Mouse (Mus musculus) lung, postnatal 14 days (tissue): ENCODE data around the gene Mamld1.
A peak's percentile ranks its signal among the peaks of the same experiment; 100 is the strongest.
"Not testable (repeated sequence)": the region's sequence is repeated elsewhere in the genome, so short reads cannot be mapped to it uniquely, and the experiment has no call there.

Source experiments
- DNase-seq: peaks from one replicate; pipeline ENCODE4 v3.0.0; 2021

The Mamld1 gene

DNA sequence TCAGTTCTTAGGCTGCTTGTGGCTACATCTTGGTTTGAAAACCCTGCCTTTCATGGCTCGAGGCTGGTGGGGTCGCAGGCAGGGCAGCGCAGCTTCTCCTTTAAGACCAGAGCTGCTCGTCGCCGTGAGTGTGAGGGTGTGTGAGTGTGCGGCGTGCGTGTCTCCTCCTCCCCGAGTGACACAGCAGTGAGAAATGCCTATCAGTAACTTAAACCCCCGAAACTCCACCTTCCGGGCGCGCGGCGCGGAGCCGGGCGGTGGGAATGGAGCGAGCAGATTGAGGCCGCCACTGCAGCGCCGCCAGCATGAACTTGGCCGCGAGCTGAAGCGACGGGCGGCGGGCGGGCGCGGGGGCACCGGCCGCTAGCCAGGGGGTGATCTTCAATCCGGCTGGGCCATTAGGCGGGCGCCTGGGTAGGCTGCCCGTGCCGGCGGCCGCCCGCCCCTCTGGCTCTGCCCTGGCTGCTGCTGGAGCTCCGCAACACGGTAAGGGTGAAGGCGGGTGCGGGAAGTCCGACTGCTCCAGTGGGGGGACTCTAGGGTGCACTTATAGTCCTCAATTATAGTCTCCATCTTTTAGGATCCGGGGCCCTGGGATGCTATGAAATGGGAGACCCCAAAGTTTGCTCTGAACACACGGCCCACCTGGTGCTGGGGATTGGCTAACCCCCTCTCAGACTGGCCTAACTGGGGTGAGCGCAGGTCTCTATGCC lies at the start of gene Mamld1:
Gene Mamld1, plus strand, starts transcription at position 393 of the 713 bp plus-strand sequence.
- DNase-seq = peak; percentile 69

DNA sequence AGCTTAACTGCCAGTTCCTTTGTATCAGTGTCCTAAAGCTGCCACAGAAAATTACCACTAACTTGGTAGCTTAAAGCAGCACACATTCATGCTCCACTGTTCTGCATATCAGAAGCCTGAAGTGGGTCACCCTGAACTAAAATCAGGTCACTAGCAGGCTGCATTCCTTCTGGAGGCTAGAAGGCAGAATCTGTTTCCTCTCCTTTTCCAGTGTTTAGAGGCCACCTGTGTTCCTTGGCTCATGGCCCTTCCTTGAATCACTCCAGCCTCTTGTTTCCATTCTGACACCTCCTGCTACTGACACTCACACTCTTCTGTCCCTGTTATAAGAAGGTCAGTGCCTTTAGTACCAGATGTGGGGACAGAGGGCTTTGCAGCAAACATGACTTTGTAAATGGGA lies 25.3 kb upstream of the Mamld1 start:
- DNase-seq = no peak

DNA sequence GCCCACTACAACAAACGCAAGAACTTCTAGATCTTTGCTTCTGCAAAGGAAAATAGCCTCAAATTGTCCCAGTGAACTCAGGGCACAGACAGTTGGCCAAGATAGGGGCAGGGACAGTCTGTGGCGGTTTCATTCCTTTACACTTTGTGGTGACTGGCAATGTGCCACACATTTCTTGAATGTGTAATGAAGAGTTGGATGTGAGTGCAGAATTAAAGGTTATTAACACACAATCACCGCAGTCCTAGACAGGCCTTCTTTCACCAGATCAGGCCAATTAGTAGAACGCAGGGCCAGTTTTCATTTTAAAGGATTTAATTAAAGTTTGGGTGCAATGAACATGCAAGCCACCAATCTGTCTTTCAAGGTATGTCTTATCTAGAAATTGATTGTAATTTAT lies 22.0 kb upstream of the Mamld1 start:
- no peak for DNase-seq

DNA sequence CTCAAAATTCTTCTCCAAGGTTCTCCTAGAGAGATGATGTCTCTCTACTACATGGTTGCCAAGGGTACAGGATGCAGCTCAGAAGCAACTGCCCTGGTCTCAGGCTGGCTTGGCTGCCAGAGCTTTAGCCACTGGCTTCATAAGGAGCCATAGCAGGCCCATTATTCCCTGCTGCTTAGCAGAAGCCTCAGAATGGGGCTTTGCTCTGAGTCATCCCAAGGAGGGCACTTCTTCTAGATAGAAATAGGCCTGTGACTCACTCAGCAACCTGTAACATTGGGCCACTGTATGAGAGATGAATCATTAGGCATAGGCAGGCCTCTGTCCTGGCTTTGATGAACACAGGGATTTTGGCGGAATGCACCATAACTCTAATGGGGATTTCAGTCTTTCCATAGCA lies 21.1 kb upstream of the Mamld1 start:
- DNase-seq = not testable (repeated sequence)

DNA sequence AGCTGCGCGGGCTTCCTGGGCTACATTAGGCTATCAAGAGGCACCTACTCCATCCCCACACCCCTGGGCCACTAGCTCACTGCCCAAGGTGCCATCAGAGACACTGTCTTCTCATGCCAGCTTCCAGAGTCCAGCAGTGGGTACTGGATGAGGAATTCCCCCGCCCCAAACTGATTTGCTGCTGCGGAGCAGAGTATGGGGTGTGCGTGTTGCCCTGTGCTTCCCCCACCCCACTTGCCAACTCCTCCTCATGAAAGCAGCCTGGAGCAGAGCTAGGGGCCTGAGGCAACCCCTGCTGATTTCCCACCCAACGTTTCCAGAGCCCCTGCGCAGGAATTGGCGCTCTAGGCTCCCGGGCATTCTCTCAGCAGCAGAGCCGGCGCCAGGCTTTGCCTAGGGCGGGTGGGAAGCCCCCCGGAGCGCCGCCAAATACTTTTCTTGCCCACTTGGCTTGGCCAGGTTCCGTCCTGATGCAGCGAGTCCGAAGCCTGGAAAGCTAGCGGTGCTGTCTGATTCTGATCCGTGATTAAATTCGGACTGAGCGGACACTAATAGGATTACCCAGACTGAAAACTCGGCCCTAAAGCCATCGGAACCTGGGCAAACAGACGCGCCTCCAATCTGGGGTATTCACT lies 738 bp downstream of the Mamld1 start:
- peak; percentile 3 for DNase-seq

DNA sequence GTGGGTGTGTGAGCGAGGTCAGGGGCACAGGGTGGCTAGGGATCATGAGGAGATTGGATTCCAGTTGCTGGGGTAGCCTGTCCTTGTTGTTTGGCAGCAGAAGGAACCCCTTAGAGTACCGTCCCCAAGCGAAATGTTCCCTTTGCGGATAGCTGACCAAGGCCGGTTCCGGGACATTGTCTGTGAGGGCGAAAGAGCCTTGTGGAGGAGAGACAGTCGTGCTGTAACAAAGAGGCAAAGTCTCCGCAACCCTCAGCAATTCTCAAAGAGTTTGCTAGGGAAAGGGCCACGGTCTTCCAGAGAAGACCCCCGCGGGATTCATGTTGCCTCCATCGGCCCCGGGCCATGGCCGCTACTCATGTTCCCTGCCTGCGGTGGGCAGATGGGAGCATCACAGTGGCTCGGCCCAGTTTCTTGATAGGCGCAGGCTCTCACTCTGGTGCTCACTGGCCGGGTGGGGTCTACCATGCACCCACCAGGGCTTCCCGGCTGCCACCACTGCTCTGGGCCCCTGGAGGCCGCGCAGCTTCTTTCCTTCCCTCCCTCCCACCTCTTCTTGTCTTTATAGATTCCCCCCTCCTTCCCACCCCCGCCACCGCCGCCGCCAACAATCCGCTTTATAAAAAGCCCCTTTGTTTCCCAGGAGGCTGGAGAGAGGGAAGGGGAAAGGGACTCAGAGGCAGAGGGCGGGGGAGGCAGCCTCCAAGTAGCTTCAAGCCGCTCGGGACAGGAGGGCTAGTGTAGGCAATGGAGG lies 1.5 kb downstream of the Mamld1 start:
- peak; percentile 10 for DNase-seq

DNA sequence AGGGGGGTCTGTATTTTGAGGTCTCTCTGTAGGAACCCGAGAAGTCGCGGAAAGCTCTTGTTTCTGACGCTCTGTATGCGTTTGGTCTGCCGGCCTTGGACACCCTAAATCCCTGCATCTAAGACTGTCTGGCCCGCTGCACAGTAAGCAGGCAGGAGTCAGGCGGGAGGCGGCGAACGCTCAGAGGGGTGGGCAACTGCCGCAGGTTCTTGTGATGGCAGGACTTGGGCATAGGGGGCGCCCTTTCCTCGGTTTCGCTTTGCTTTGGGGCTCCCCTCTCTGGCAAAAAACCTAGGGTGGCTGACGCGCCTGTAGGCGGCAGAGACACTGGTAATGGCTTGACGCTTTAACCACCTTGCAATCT lies 2.0 kb downstream of the Mamld1 start:
- peak; percentile 85 for DNase-seq

DNA sequence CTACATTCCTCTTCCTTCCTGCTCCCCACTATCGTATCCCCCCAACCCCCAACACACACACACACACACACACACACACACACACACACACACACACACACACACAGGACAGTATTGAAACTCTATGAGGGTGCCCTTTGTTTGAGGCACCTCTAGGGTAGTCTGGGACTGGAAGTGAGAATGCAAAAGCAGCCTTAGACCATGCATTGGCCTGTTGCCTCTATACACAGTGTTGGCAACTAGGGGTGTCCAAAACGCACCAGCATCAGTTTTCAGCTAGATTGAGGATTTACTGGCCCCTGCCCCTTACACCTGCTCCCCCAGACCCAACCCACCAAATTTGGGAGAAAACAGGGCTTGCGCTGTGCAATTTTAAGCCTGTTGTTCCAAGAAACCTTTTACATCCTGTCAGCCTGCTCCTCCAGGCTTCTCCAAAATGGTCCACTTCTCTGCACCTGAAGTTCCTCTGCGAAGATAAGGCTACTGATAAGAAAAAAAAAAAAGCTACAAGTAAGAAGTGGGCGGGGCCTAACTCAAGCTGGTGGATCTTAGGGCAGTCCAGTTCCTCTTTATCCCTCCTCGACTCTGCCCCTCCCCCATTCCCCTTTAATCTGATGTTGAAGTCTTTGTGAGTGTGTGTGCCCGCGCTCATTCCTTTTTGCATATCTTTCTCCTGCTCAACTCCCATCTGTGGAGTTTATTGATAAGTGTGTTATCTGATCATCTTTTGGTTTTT lies 2.6 kb downstream of the Mamld1 start:
- peak; percentile 26 for DNase-seq

DNA sequence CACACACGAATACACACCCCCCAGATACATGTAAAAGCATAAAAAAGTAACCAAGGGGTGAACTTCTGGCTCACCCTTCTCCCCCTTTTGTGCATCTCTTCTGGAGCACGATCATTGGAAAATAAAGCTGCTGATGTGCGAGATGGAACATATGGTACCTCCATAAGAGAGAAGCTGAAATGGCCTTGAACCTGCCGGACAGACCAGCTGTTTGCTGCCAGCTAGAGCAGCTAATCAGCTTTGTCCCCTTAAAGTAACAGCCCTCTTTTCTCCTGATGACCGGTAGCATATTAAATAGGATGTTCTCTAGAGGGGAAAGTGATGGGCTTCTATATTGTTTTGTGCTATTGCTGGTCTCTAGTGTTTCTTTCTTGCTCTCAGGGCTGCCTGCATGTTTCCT lies 3.2 kb downstream of the Mamld1 start:
- DNase-seq = no peak

DNA sequence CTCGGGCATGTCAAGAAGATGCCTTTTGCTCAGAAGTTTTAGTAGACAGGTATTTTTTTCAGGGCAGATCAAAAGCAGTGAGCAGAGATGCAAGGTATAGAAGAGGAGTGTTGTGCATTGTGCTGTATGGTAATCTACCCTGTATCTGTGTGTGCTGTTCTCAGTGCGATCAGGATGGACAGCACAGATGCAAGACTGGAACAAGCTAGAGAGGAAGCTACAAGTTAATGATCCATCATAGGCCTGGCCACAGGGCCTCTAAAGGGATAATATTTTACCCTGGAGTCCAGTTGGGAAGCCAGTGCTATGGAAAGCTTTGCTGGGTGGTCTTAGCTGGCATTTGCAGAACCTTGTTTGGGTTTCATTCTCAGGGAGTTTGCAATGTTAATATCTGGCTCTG lies 6.9 kb downstream of the Mamld1 start:
- no peak for DNase-seq

DNA sequence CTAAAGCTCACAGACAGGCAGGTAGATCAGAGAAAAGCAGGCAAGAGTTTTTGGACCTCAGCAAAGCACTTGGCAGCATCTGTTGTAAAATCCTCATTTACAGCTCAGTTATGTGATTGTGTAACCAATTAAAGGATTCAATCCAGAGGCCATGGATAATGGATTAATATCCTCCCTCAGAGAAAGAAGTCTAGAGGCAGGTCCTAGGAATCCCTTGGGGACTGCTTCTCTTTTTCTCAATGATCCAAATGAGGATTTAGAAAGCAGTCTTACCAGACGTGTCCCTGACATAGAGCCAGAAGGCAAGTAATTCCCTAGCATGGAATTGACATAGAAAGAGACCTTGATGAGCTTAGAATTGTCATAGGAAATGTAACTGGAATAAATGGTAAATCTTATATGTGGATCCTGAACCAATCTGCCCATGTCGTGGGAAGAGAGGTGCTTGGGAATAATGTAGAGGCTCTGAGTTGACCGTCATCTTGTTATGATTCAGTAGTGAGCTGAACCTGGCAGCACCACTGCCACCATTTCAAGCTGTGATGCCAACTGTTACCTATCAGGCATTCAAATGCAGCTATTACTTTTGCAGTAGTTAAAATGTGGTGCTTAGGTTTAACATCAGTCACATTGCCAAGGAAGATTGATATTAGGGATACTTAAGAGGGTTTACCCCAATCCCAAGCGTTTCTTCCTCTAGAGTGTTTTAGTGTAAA lies 35.2 kb downstream of the Mamld1 start:
- DNase-seq = no peak

DNA sequence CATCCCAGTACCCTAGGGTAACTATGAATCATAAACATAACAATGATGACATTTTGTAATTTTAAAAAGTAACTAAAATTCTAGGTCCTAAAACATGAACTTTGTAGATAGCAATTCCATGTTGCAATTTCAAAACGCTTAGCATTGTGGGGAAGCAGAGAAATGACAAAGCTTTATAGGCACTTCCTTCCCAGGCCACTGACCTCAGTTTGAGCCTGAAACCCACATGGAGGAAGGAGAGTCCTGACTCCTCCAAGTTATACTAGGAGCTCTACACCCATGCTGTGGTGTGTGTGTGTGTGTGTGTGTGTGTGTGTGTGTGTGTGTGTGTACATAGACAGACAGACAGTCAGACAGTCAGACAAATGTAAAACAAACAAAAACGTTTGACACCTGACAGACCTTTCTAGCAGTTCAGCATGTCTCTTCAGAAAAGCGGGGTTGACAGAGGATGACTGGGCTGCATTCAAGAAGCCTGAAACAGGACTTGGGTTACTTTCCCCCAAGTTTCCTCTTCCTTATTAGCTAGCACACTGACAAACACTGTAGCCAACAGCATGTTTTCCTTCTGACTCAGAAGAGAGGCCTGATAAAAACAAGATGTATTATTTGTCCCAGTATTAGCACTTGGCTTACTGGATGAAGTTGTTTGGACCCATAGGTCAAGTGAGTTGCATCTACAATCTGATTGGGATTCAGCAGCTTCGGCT lies 37.5 kb downstream of the Mamld1 start:
- no peak for DNase-seq

DNA sequence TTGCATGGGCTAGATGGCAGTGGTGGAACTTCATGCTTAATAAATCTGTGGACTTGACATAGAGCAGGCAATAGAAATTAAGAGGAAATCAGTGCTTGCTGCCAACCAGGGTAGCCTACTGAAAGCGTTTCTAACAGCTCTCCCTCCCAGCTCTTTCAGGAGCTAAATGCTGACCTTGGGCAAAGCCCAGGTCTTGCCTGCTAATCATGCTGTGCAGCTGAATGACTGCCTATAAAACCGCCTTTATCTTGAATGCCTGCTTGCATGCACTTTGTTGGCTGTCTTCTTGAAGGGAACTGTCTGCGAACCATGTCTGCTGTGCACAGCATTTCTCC lies 38.0 kb downstream of the Mamld1 start:
- no peak for DNase-seq

DNA sequence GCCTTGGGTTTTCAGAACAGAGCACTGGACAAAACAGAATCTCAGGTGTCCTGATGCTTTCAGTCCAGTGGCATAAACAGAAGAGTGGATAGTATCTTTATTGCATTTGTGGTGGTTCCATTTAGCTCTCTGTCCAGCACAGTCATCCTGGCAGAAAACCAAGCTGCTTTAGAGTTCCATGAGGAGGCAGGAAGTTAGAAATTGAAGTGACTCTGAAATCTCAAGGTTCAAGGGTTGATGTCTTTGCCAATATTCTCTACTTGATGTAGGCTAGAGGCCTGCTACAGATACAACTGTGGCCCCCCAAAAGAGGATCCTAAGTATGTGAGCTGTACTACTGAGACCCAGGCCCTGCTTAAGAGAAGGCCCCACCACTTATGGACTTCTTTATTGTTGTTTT lies 55.8 kb downstream of the Mamld1 start:
- DNase-seq = peak; percentile 5

DNA sequence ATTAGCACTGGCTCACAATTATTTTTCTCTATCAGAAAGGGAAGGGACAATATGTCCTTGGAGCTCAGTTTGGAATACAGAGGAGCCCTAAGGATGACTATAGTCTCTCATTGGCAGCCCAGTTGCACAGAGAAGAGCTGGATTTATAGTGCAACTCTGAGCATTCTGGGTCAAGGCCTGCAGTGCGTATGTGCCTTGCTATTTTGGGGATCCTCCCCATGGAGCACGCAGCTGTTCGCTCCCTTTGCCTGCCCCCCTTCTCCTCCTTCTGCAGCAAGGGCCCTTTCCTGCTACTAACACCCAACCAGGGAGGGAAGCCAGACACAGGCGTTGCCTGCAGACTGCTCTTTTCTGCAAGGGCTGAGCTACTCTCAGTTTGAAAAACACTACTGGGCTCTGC lies 56.3 kb downstream of the Mamld1 start:
- peak; percentile 12 for DNase-seq

DNA sequence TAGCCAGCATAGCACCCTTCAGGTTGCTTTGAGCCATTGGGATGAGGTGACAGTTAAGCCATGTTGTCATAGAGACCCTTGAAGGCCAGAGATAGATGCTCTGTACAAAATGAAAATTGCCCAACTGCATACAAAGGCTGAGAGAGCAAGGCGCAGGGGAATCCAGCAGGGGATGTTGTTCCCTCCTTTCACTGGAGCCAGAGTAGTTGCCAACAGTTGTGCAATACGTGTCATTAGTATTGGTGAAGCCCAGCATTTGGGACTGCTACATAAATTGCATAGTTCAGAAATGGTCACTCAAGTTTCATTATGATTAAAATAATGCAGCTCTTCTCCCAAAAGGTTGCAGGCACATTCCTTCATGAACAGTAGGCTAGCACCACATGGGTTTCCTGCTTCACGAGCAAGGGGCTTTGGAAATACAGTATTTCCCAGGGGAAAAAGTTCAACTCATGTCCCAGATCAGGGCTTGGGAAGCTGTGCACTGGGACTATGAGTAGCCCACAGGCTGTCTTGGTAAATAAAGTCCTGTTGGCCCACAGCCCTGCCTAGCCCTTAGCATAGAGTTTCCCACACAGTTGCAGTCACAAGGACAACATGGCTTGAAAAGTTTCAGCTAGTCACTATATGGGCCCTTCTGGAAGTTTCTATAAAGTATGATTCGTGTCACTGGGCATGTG lies 58.1 kb downstream of the Mamld1 start:
- DNase-seq = peak; percentile 41

DNA sequence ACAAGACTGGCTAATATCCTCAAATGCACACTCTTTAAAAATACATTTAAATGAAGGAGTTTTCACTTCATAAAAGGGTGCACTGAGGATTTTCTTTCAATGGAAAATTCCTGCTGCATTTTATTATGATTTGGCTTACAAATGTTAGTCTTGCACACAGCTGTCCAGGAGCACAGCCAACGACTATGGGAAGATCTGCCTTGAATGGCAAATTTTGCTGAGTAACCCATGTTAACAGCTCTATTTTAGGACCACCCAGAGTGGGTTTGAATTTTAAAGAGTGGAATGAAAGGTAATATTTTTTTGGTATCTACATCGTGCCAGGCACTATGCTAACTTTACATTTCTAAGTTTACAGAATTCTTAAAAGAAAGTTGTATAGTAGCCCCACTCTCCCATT lies 60.3 kb downstream of the Mamld1 start:
- DNase-seq = no peak

DNA sequence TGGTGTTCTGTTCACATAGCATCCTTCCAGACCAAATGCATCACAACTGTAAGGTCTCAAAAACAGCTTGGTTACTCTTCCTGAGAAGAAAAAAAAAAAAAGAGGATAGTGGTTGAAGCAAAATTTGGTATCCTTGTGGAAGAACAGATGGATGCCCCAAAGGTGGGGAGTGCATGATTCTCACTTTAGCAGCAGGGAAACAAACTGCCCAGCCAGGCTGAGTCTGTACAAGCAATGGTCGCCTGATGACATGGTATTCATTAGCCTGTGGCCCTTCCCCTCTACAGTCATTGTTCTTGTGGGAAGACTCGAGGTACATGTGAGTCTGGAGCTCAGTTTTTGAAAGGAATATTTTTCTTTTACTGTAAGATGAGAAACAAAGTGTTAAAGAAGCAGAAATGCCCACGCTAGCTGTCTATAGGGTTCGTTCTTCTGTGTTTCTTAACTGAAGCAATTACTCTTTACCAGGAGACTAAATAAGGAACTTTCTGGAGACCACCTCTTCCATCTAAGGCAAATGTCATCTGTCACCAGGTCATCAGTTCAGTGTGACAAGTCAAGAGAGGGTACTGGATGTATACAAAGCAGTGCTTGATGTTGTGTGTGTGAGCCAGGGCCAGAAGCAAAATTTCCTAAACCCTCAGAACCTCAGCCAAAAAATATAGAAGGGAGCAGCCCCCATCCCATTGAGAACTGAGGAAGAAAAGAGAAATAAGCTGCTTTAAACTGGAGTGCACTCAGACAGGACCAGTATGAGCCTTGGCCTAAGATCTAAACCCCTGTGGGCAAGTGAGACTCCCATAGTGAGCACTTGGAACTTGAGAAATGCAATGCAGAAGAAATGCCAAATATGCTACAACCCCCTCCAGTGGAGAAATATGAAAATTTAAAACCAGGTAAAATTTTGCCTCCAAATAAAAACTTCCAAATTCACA lies 72.6 kb downstream of the Mamld1 start:
- DNase-seq = no peak

DNA sequence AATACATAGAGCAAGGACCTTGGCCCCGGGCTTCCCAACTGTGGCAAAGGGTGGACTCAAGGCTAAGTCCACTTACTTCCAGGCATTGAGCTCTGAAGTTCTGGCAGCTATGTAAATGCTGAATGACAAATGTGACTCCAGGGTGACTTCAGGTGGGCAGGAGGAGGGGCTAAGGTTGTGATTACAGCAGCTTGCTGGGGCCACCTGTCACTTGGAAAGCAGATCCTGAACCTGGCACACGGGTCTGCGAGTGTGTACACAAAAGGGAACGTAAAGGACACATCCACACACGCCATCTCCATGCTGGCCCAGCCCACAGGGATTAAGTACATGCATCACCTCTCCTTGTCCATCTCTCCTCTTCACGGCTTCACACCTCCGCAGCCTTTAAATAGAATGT lies 75.0 kb downstream of the Mamld1 start:
- no peak for DNase-seq

DNA sequence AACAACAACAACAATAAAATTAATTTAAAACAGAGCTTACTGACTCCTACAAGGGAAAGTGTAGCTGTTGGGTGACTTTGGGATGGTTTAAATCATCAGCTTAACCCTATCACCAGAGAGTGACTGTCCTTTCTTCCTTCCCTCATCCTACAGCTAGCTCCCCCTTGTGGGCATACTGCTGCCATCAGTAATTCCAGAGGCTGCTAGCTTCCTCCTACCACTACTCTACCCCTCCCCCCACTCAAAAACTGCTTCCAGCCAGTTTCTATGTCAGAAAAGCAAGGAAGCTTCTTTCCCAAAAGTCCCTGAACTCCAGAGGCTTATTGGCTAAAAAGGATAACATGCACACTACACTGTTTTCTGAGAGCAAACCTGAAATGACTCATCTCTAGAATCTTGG lies 81.4 kb downstream of the Mamld1 start:
- peak; percentile 46 for DNase-seq

DNA sequence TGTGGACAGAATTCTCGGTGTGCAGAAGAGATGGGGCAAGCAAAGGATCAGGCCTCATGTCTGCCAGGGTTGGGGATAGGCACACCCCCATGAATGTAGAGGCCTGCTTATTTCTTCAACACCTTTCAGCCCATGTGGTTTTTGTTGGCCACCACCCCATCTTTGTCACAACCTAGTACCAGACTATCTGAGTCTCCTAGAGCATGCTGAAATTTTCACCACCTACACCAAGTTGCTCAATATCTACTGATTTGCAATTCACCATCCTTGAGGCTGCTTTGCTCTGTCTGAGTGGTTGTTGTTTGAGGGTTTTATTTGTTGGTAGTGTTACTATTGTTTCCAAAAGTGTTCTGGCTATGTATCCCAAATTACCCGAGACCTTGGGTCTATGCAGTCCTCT lies 91.3 kb downstream of the Mamld1 start:
- no peak for DNase-seq
